Mouse (Mus musculus) retina, postnatal 1 day (tissue): ENCODE measurements at regions not wholly inside any gene's neighbourhood (a gene's known extent, or its start where the extent isn't known, plus 50 kb on each side); places are given as distances from the start of the nearest gene placed in this dataset.

Experiments
- DNase-seq: peaks from one replicate; pipeline ENCODE4 v3.0.0-alpha.2; 2012

- DNase-seq = no peak
These were observed 54.7 kb upstream of the Pappa2 start for GRCm38 (mm10) chr1:159034952-159035351.

- no peak for DNase-seq
These were observed 56.1 kb upstream of the Pappa2 start for GRCm38 (mm10) chr1:159036371-159036770.

- no peak for DNase-seq
These were observed 65.6 kb upstream of the Pappa2 start for GRCm38 (mm10) chr1:159045870-159046385.

DNA sequence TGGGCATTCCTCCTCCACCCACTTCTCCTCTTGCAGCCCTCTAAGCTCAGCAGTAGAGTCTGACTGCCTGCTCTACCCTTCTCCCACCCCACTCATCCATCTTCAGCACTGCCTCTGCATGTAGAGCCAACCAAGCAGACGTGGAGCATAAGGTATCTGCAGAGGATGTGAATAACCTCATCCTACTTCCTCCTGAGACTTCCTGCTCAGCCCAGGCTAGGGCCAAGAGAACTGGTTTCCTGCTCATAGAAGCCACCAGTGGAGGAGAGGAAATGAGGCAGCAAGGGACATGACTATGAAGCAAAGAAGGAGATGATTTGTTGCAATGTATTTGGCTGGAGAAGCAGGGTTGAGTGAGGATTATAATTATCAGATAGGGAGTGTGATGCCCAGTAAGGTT is 84.7 kb upstream of the Pappa2 start:
- no peak for DNase-seq

GRCm38 (mm10) chr1:159099205-159099604 is 118.9 kb upstream of the Pappa2 start:
- DNase-seq = no peak

DNA sequence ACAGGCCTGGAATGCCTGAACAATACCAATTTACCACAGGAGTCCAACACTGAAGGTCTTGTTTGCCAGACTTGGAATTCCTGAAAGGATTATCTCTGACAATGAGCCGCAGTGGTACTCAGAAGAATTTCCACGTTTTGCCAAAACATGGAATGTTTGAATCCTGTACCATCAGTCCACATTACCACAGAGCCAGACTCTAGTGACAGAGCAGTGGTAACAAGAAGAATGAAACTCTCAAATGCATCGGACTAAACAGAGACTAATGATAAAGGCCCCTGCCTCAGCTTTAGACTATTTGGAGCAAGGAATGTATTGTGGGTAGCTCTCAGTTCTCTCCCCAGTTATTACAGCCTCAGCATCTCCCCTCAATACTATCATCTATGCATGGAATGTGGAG is 109.9 kb upstream of the Cop1 start:
- DNase-seq = no peak

GRCm38 (mm10) chr1:159124874-159125273 is 107.2 kb upstream of the Cop1 start:
- DNase-seq = no peak

DNA sequence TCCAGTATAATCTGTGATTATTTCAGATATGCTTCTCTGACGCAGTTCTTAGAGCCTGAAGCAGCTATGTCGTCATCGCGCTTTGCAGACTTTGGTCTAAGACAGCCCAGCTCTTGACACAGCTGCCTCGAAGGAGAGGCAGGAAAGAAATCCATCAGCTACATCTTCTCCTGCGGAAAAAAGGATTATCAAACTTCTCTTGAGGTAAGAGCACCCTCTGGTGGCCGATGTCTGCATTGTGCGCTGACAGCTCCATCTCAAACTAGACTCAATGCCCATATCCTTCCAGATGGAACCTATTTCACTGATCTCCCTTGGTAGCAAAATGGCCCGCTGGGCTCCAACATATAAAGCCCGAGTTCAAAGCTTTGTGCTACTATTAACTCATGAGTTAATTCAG is 96.8 kb upstream of the Cop1 start:
- peak; percentile 80 for DNase-seq

- no peak for DNase-seq
These were observed 84.2 kb upstream of the Cop1 start for GRCm38 (mm10) chr1:159147788-159148497.

DNA sequence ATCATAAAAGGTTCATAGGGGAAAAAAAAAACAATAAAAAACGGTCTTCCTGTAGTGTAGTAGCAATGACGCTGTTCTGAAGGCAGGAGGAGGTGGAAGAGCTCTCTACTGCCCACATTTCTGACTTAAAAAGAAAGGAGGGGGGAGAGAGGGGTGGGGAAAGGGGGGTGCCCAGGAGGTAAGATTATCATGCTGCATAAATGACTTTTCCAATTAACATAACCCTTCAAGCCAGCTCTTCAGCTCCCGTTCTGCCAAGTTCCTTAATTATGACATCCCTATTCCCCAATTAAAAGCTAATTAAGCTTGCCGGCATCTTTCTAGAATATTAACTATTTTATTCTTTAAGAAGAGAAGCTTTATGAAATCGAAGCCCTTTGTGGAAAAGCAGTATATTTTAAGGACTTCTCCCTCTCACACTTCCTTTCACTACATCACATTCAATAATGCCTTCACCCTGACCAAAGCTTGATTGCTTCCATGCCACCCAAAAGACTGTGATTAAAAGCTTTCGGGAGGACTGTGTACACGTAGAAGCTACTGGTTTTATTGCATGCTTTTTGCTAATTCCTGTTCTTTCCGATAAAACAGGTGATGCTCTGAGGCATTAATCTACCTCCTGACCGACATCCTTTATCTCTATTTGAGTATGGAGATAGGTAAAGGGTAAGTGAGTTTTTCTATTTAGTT is 83.5 kb upstream of the Cop1 start:
- DNase-seq = peak; percentile 10

DNA sequence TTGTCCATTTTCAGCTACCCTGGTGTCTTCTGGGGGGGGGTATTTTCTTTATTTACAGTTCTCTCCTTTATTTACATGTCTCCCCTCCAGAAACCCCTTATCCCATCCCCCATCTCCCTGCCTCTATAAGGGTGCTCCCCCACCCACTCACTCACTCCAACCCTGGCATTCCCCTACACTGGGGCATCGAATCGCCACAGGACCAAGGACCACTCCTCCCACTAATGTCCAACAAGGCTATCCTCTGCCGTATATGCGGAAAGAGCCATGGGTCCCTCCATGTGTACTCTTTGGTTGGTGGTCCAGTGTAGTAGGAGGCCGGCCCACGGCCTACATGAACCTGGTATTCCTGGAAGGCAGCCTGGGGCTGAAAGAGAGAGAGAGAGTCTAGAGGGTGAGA is 82.9 kb upstream of the Cop1 start:
- no peak for DNase-seq

GRCm38 (mm10) chr1:159149721-159150120 is 82.4 kb upstream of the Cop1 start:
- no peak for DNase-seq

DNA sequence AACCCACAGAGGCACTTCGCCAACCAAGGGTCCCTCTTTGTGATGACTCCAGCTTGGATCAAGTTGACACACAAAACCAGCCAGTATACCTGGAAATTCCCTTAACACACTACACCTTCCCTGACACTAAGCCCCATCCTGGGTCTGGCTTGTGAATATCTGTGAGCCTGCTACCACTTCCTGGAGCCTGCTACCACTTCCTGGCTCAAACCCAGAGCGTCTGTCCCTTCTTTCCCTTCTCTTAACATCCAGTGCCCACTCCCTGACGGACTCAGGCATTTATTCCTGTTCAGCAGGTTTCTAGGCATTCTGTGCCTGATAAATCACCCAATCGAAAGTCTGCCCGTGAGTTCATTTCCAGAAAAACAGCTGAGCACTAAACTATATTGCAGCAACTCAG is 81.8 kb upstream of the Cop1 start:
- DNase-seq = no peak

GRCm38 (mm10) chr1:159156428-159156827 is 75.7 kb upstream of the Cop1 start:
- DNase-seq = no peak

- DNase-seq = no peak
These were observed 71.8 kb upstream of the Cop1 start for GRCm38 (mm10) chr1:159160035-159160960.

GRCm38 (mm10) chr1:159163113-159163885 is 68.8 kb upstream of the Cop1 start:
- peak; percentile 38 for DNase-seq

GRCm38 (mm10) chr1:159182031-159182430 is 50.1 kb upstream of the Cop1 start:
- DNase-seq = no peak
